Mouse (Mus musculus) C2C12 (cell line): Measurements from ENCODE around the gene Gm10309.

Experiments
- CEBPB ChIP-seq: IDR thresholded peaks from one replicate; pipeline ENCODE4 v1.6.1; 2011; ENCODE audit warnings: low read depth, mild to moderate bottlenecking, control low read depth, moderate library complexity
- CTCF ChIP-seq: IDR thresholded peaks from one replicate; pipeline ENCODE4 v1.5.1; 2011; ENCODE audit not compliant: control insufficient read depth, insufficient read depth, insufficient read length
- MAX ChIP-seq: IDR thresholded peaks from one replicate; pipeline ENCODE4 v1.6.1; 2011; ENCODE audit warnings: mild to moderate bottlenecking, control low read depth
- MYOD1 ChIP-seq: IDR thresholded peaks from one replicate; pipeline ENCODE4 v1.6.1; 2011; ENCODE audit warnings: low read depth; ENCODE audit not compliant: control insufficient read depth, insufficient read length
- USF1 ChIP-seq: IDR thresholded peaks from one replicate; pipeline ENCODE4 v1.6.1; 2011; ENCODE audit warnings: low read depth, mild to moderate bottlenecking, control low read depth, moderate library complexity

DNA sequence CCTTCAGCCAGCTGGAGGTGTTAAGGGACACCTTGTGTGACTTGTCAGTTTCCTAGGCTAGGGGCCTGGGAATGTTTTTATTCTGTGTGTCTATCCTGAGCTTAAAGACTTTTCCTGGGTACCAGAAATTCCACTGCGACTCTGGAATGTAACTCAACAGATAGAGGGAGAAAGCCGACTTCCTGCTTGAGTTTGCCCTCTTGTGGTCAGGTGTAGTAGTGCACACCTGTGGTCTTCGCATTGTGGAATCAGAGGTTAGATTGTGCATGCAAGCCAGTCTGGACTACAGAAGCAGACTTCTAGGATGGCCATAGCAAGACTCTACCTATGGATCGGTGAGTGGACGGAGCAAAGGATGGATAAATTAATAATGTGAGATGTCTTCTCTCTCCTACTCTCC, 33.3 kb downstream of the Gm10309 start:
- TF ChIP-seq CTCF (no peak), MAX (no peak), MYOD1 (no peak), USF1 (no peak), CEBPB (no peak)
